Mouse (Mus musculus): ENCODE measurements around the gene Cep85l. TPM values are rescaled to one million over a fixed set of nuclear protein-coding genes. Genes with fewer than 3 reads are reported as not detected.

Cep85l gene
- polyA plus RNA-seq, 1 experiment from 2014 or later, result 4.6 TPM

DNA sequence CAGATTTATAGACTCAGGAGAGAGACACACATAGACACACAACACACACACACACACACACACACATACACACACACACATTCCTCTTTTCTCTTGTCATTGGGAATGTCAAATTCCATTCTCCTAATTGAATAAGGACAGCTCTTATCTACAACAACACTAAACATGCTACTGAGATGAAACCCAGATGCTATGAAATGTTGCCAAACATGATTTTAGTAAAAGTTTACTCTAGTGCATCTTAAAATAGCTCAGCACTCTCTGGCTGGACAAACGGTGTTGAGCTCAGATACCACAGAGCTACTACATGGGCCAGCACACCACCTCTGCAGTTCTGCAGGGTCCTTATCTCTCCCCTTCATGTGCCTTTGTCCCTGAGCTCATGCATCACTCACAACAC lies 55.1 kb downstream of the Cep85l start:
- no peak overlapping the region for H3K27ac ChIP-seq
- no peaks in the 10 kb centered on the region for H3K36me3 ChIP-seq
- DNase-seq (ENCODE audit: low spot score), result no peak
- no peaks in the 10 kb centered on the region for H3K9me3 ChIP-seq
- WGBS, result 80% methylated on average over 1 of the region's 1 CpGs
- no peaks in the 10 kb centered on the region for H3K4me1 ChIP-seq (replicated peaks)
- H3K4me3 ChIP-seq, result no peak overlapping the region
- no peaks in the 10 kb centered on the region for H3K27me3 ChIP-seq (ENCODE audit: insufficient read depth, poor library complexity, severe bottlenecking)

DNA sequence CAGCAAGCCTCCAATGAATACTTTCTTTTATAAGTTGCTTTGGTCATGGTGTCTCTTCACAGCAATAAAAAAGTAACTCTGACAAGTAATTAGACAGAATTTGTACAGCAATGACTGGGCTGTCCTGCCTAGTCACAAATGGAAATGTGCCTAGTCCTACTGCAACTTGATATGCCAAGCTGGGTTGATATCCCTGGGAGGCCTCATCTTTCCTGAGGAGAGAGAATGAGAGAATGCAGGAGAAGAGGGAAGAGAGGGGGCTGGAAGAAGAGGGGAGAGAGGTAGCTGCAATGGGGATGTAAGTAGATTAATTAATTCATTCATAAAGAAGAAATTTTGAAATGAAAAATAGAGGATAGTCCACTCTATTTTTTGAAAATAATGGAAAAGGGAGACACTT lies 56.4 kb downstream of the Cep85l start:
- no peaks in the 10 kb centered on the region for H3K27me3 ChIP-seq (ENCODE audit: insufficient read depth, poor library complexity, severe bottlenecking)
- no peaks in the 10 kb centered on the region for H3K9me3 ChIP-seq
- no peak overlapping the region for H3K4me3 ChIP-seq

DNA sequence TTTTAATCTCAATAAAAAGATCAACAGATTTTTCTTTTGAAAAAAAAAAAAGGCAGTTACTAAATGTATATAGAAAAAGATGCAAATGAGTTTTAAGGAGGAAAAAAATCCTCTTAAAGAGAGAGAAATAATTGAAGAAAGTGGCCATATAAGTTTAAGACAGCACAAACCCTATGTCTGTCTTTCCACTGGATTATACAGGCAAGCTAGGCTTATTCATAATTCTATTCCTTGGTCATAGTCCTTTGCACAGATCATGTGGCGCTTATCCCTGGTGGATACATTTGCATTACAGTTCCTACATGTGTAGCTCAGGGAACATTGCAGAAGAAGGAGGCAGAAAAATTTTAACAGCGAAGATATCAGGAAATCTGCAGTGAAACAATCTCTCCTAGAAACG lies 73.1 kb downstream of the Cep85l start:
- H3K4me3 ChIP-seq, result no peak overlapping the region
- WGBS, result 87% methylated on average over 3 of the region's 3 CpGs
- no peak for DNase-seq (ENCODE audit: low spot score)

More for the DNA sequence above, 56.4 kb downstream of the Cep85l start:
- Histone ChIP-seq H3K36me3 (peaks cover under 1% of the 10 kb centered on the region; the same call in 1 of the 2 replicates), H3K27ac (no peak overlapping the region), H3K4me1 (replicated peaks) (no peaks in the 10 kb centered on the region)
- DNase-seq (ENCODE audit: low spot score), result no peak

DNA sequence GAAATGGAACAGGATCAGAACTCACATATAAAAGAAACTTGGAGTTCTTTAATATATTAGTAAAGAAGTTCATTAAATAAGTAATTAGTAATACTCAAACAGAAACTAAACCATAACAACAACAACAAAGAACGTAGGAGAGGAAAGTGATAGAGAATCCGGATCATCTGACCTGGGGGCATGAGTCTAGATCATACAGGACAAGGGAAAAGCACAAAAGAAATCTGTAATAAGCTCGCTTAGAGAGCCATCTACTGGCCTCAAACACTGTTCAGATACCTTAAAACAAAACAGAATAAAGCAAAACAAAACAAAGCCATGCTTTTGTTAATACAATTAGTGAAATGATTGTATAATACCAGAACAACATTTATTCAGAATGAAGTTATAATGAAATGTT lies 73.9 kb downstream of the Cep85l start:
- 47% methylated on average over 3 of the region's 3 CpGs for WGBS
- H3K27ac ChIP-seq, result no peak overlapping the region

More for the DNA sequence above, 73.1 kb downstream of the Cep85l start:
- Histone ChIP-seq H3K27ac (no peak overlapping the region), H3K9me3 (no peaks in the 10 kb centered on the region), H3K27me3 (ENCODE audit: insufficient read depth, poor library complexity, severe bottlenecking) (no peaks in the 10 kb centered on the region), H3K36me3 (no peaks in the 10 kb centered on the region), H3K4me1 (replicated peaks) (no peaks in the 10 kb centered on the region)

DNA sequence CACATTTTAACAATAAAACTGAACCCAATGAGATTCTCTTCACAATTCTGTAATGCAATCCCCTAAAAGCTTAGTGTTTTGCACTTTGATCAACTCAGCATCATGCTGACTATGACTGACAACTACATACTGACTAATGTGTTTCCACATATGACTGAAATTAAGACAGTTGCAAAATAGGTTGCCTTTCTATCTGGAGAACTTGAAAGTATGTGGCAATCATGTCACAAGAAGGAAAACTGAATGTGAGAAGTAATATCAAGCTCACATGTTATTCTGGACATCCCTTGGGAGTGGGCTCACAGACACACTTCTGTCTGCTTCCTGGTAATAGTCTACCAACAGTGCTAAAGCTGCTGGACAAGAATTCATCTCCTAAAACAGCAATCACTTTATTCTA lies 94.6 kb downstream of the Cep85l start:
- Histone ChIP-seq H3K9me3 (no peaks in the 10 kb centered on the region), H3K27ac (no peak overlapping the region), H3K36me3 (peaks cover 35% of the 10 kb centered on the region), H3K4me1 (replicated peaks) (no peaks in the 10 kb centered on the region), H3K27me3 (ENCODE audit: insufficient read depth, poor library complexity, severe bottlenecking) (no peaks in the 10 kb centered on the region), H3K4me3 (no peak overlapping the region)
- DNase-seq (ENCODE audit: low spot score), result no peak

More for the DNA sequence above, 73.9 kb downstream of the Cep85l start:
- no peaks in the 10 kb centered on the region for H3K9me3 ChIP-seq
- H3K36me3 ChIP-seq, result peaks cover 8% of the 10 kb centered on the region
- H3K27me3 ChIP-seq (ENCODE audit: insufficient read depth, poor library complexity, severe bottlenecking), result no peaks in the 10 kb centered on the region
- no peak overlapping the region for H3K4me3 ChIP-seq
- H3K4me1 ChIP-seq (replicated peaks), result no peaks in the 10 kb centered on the region
- DNase-seq (ENCODE audit: low spot score), result no peak

DNA sequence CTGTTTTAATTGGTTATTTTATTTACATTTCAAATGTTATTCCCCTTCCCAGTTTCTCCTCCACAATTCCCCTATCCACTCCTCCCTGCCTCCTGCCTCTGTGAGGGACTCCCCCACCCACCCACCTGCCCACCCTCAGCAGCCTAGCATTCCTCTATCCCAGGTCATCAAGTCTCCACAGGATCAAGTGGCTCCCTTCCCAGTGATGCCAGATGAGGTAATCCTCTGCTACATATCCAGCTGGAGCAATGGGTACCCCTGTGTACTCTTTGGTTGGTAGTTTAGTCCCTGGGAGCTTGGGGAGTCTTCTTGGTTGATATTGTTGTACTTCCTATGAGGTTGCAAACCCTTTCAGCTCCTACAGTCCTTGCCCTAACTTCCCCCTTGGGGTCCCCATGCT lies 107.5 kb downstream of the Cep85l start:
- Histone ChIP-seq H3K27ac (no peak overlapping the region), H3K9me3 (no peaks in the 10 kb centered on the region), H3K4me1 (replicated peaks) (no peaks in the 10 kb centered on the region), H3K4me3 (no peak overlapping the region), H3K36me3 (peaks cover under 1% of the 10 kb centered on the region; the same call in 1 of the 2 replicates), H3K27me3 (ENCODE audit: insufficient read depth, poor library complexity, severe bottlenecking) (no peaks in the 10 kb centered on the region)
- DNase-seq (ENCODE audit: low spot score), result no peak

DNA sequence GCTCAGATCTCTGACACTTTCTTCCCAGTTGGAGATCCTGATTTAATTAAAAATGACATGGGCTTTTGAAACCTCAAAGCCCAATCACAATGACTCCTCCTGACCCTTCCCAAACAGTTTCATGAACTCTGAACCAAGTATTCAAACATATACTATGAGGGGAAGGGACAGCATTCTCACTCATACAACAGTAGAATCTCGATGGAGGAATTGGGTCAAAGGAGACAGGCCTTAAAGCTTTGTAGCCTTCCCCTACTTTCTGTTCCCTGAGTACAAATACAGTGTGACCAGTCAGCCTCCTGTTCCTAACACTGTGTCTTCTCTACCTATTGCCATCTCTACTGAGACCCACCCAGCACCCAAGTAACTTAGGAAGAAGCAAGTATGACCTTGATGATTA lies 117.7 kb downstream of the Cep85l start:
- no peak overlapping the region for H3K4me3 ChIP-seq
- H3K4me1 ChIP-seq (replicated peaks), result peaks cover 7% of the 10 kb centered on the region
- 0 out of 2 replicates have a peak overlapping the region, but pooled peaks have one; percentile 12 for H3K27ac ChIP-seq
- no peaks in the 10 kb centered on the region for H3K27me3 ChIP-seq (ENCODE audit: insufficient read depth, poor library complexity, severe bottlenecking)
- H3K36me3 ChIP-seq, result no peaks in the 10 kb centered on the region
- WGBS, result 36% methylated on average over 1 of the region's 1 CpGs
- no peak for DNase-seq (ENCODE audit: low spot score)
- H3K9me3 ChIP-seq, result no peaks in the 10 kb centered on the region

DNA sequence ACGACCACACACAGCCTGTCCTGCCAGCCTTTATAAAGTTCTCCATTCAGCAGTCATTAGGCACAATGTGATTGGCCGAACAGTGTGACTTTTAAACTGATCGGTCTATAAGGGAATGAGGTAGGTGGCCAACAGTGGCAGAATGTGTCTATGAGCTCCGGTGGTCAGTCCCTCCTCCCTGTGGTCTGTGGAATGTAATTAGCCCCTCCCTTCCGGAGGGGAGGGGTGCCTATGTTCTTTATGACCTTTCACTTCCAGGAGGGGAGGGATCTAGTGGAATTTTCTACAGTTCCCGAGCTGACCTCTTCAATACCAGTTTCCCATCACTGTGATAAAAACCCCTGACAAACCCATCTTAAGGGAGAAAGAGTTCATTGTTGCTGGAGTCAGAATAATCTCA lies 144.4 kb downstream of the Cep85l start:
- 67% methylated on average over 6 of the region's 6 CpGs for WGBS
- Histone ChIP-seq H3K27me3 (ENCODE audit: insufficient read depth, poor library complexity, severe bottlenecking) (no peaks in the 10 kb centered on the region), H3K36me3 (no peaks in the 10 kb centered on the region), H3K9me3 (no peaks in the 10 kb centered on the region), H3K27ac (no peak overlapping the region), H3K4me3 (no peak overlapping the region), H3K4me1 (replicated peaks) (no peaks in the 10 kb centered on the region)
- DNase-seq (ENCODE audit: low spot score), result no peak

DNA sequence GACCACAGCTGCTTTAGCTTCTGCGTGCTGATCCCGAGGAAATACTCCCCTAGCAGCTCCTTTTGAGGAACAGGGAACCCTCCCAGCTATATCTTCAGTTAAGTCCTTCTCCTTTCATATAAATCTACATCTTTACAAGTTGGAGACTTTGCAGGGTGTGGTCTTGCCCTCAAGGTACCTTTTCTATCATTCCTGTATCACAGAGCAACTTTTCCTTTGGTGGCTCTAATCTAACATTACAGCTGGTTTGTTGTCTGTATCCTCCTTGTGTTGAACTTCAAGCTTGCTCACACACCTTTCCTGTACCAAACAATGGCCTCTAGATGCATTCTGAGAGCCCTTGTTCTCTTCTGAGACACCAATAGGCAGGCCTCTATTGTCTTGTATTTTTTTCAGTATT lies 145.1 kb downstream of the Cep85l start:
- Histone ChIP-seq H3K4me1 (replicated peaks) (no peaks in the 10 kb centered on the region), H3K36me3 (no peaks in the 10 kb centered on the region), H3K4me3 (no peak overlapping the region), H3K27ac (no peak overlapping the region), H3K9me3 (no peaks in the 10 kb centered on the region), H3K27me3 (ENCODE audit: insufficient read depth, poor library complexity, severe bottlenecking) (no peaks in the 10 kb centered on the region)
- WGBS, result 85% methylated on average over 2 of the region's 2 CpGs
- no peak for DNase-seq (ENCODE audit: low spot score)

DNA sequence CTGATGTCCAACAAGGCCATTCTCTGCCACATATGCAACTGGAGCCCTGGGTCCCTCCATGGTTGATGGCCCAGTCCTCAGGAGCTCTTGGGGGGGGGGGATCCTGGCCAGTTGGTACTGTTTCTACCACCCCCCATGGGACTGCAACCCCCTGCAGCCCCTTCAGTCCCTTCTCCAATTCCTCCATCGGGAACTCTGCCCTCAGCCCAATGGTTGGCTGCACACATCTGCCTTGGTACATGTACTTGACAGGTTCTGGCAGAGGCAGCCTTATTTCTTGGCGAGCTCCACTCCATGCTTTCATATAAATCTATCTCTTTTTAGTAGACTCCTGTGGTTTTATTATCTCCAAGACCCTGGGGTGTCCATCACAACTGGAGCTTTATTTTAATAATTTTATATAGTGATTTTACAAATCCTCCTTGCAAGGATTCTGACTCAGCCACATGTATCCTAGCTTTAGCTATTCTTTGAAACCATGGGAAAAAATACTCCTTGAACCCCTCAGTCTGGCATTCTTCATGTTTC lies 145.6 kb downstream of the Cep85l start:
- no peak for DNase-seq (ENCODE audit: low spot score)
- Histone ChIP-seq H3K36me3 (no peaks in the 10 kb centered on the region), H3K9me3 (no peaks in the 10 kb centered on the region), H3K4me3 (no peak overlapping the region), H3K27ac (no peak overlapping the region), H3K4me1 (replicated peaks) (no peaks in the 10 kb centered on the region), H3K27me3 (ENCODE audit: insufficient read depth, poor library complexity, severe bottlenecking) (no peaks in the 10 kb centered on the region)
- WGBS, result 82% methylated on average over 2 of the region's 2 CpGs

DNA sequence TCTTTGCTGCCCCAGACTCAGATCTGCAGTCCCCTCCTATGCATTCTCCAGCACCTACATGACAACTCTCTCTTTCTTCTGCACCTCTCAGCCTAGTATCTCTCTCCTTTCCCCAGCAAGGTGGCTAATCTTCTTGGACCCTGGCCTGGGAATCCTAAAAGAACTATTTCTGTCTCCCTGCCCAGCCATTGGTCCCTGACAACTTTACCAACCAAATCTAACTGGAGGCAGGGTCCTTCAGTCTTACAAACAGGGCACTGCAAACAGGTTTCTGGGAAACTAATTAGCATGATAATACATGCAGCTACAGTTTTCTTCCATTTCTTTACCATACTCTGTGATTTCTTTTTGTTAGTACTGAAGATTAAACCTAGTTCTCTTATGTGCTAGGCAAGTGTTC lies 148.9 kb downstream of the Cep85l start:
- Histone ChIP-seq H3K27ac (no peak overlapping the region), H3K27me3 (ENCODE audit: insufficient read depth, poor library complexity, severe bottlenecking) (no peaks in the 10 kb centered on the region), H3K4me3 (no peak overlapping the region), H3K9me3 (no peaks in the 10 kb centered on the region), H3K36me3 (no peaks in the 10 kb centered on the region), H3K4me1 (replicated peaks) (no peaks in the 10 kb centered on the region)
- no peak for DNase-seq (ENCODE audit: low spot score)

DNA sequence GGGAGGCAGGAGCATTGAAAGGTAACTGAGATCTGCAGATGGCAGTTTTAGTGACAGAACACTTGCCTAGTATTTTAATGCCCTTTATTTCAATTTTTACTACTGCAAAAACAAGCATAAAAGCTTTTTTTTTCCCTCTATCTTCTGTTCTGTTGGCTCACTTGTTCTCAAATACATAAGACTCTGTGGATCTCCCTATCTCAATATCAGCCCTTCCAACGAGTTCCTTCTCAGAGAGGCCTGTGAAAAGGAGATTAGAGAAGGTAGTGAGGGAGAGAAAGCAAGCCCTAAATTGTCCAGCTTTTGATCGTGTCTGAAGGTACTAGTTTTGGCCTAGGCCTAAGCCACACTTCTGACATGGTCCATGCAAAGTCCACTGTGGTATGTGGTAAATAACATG lies 150.6 kb downstream of the Cep85l start:
- H3K27me3 ChIP-seq (ENCODE audit: insufficient read depth, poor library complexity, severe bottlenecking), result no peaks in the 10 kb centered on the region
- DNase-seq (ENCODE audit: low spot score), result no peak
- H3K27ac ChIP-seq, result no peak overlapping the region
- H3K36me3 ChIP-seq, result no peaks in the 10 kb centered on the region
- WGBS, result 78% methylated on average over 2 of the region's 2 CpGs
- H3K9me3 ChIP-seq, result no peaks in the 10 kb centered on the region
- H3K4me1 ChIP-seq (replicated peaks), result no peaks in the 10 kb centered on the region
- no peak overlapping the region for H3K4me3 ChIP-seq

All from hindbrain, embryonic 10.5 days (tissue).